In the genomic region with DNA sequence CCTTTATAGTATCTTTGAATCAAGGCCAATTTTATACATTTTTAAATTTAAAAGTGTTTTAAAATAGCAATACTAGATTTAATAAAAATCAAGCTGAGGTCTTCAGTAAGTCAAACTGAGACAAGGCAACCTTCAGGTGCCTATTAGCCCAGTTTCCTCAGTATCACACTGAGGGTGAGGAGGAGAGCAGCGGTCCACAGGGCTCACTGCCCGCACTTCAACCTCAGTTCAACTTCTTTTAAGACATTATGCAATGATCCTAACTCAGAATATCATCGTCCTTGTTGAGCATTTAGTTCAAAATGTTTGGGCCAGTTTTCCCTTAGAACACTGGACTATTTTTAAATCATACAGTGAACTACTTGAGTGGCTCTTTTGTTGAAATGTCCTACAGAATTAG, we compare ENCODE assay signal across 16 mouse cellular contexts.
DNase-seq lines count a peak whose midpoint lies in the region.
"Had no signal": no experiment of that assay in that cellular context is flagged by ENCODE, and none has a peak within 500 bp of the region (broad histone marks: within the 10 kb centered on the region; RNA-seq: fewer than 3 reads in every experiment).

No protein-coding gene starts in this region.

- DNase-seq in adrenal gland, postnatal 10 days = peak; percentile 16
- no peak for DNase-seq in adrenal gland, postnatal 36 days
- peak; percentile 16 for DNase-seq in kidney, adult 18-20 months
- no peak for DNase-seq in kidney, postnatal 14 days
- peak; percentile 37 for DNase-seq in kidney, adult 9 months
- DNase-seq in kidney, postnatal 10 days = no peak
- DNase-seq in kidney, postnatal 36 days = peak; percentile 50 to 54
- DNase-seq in right cerebral cortex, postnatal 14 days = no peak
- DNase-seq: adrenal gland, postnatal 14 days; cerebellum, adult 18-20 months; cerebellum, adult 9-10 months; cerebellum, postnatal 14 days; gastrocnemius, postnatal 25 days; heart, adult 18-20 months; heart, postnatal 10 days; heart, postnatal 36 days had no signal

Comparison
In these comparisons a context has a peak if more than half of its experiments do, and no peak if none do; other contexts are left out.
1. DNase-seq: peak in adrenal gland, postnatal 10 days (single experiment), kidney, adult 18-20 months (single experiment), kidney, adult 9 months (single experiment) and kidney, postnatal 36 days (2 of 2); none in adrenal gland, postnatal 36 days (0 of 2), kidney, postnatal 14 days (single experiment), kidney, postnatal 10 days (single experiment) and right cerebral cortex, postnatal 14 days (single experiment).